Comparison of ENCODE assay signal across 8 mouse cellular contexts in genomic region chr2:156313153-156313552, GRCm38 (mm10). TPM values are rescaled to one million over a fixed set of nuclear protein-coding genes. Genes with fewer than 3 reads are reported as not detected.
DNase-seq lines count a peak whose midpoint lies in the region; ATAC-seq and TF ChIP-seq lines count a peak whose summit lies in the region.

No protein-coding gene starts in this region.

- peak overlapping the region; percentile 93 for H3K4me3 ChIP-seq in lung, embryonic 14.5 days (ENCODE audit: low read depth, low read length)
- H3K4me3 ChIP-seq in hindbrain, embryonic 16.5 days (ENCODE audit: low read length), result peak overlapping the region; percentile 93
- H3K4me3 ChIP-seq in neural tube, embryonic 12.5 days, result peak overlapping the region; percentile 90

- peak; percentile 15 for DNase-seq in lung, embryonic 14.5 days
- no peak for DNase-seq in lung, adult 18-20 months
- peak; percentile 24 for DNase-seq in c-Kit-positive CD71-positive TER-119-positive erythroid progenitor cells, embryonic 14.5 days (ENCODE audit: low spot score)
- no peak for DNase-seq in embryo, embryonic 9.5 days (ENCODE audit: extremely low spot score)
- no peak for DNase-seq in gastrocnemius, postnatal 14 days
- DNase-seq in urinary bladder, postnatal 14 days (ENCODE audit: low spot score), result no peak

- no peaks in the 10 kb centered on the region for H3K9me3 ChIP-seq in lung, embryonic 14.5 days (ENCODE audit: low read depth, low read length)
- no peaks in the 10 kb centered on the region for H3K9me3 ChIP-seq in hindbrain, embryonic 16.5 days (ENCODE audit: control insufficient read depth, low read length)
- H3K9me3 ChIP-seq in neural tube, embryonic 12.5 days, result no peaks in the 10 kb centered on the region

- intact Hi-C loops in gastrocnemius, postnatal 14 days (cut with DNase I; ENCODE audit: low total_unique reads), result no loop called here

- H3K27ac ChIP-seq in lung, embryonic 14.5 days (ENCODE audit: low read depth), result no peak overlapping the region
- peak overlapping the region; percentile 98 for H3K27ac ChIP-seq in hindbrain, embryonic 16.5 days (ENCODE audit: low read depth, low read length)
- no peak overlapping the region for H3K27ac ChIP-seq in neural tube, embryonic 12.5 days

- TF ChIP-seq CTCF in lung, embryonic 14.5 days (IDR thresholded peaks at IDR 0.05; ENCODE audit: low read depth), result 0 out of 2 replicates have a peak, but pooled peaks have one; percentile 17

- peak overlapping the region; percentile 89 for H3K9ac ChIP-seq in lung, embryonic 14.5 days
- peak overlapping the region; percentile 96 for H3K9ac ChIP-seq in hindbrain, embryonic 16.5 days (ENCODE audit: low read depth, low read length)
- peak overlapping the region; percentile 94; the same call in 1 of the 2 replicates for H3K9ac ChIP-seq in neural tube, embryonic 12.5 days

- 53% methylated on average over 3 of the region's 3 CpGs for WGBS in lung, embryonic 14.5 days
- WGBS in hindbrain, embryonic 16.5 days, result 65% methylated on average over 3 of the region's 3 CpGs
- WGBS in neural tube, embryonic 12.5 days, result 55% methylated on average over 3 of the region's 3 CpGs

- ATAC-seq in lung, embryonic 14.5 days (ENCODE audit: insufficient read depth), result no peak
- ATAC-seq in hindbrain, embryonic 16.5 days, result no peak
- no peak for ATAC-seq in neural tube, embryonic 12.5 days (ENCODE audit: low FRiP score, low read depth)

- H3K4me1 ChIP-seq in lung, embryonic 14.5 days (ENCODE audit: insufficient read depth), result peaks cover 3% of the 10 kb centered on the region
- H3K4me1 ChIP-seq in hindbrain, embryonic 16.5 days (ENCODE audit: control insufficient read depth, insufficient read depth, low read depth, low read length), result peaks cover 13% of the 10 kb centered on the region
- H3K4me1 ChIP-seq in neural tube, embryonic 12.5 days, result peaks cover 5% of the 10 kb centered on the region

- H3K27me3 ChIP-seq in lung, embryonic 14.5 days (ENCODE audit: insufficient read depth, low read length), result no peaks in the 10 kb centered on the region
- H3K27me3 ChIP-seq in hindbrain, embryonic 16.5 days (replicated peaks; ENCODE audit: control insufficient read depth, insufficient read depth, low read length), result no peaks in the 10 kb centered on the region
- H3K27me3 ChIP-seq in neural tube, embryonic 12.5 days (replicated peaks), result no peaks in the 10 kb centered on the region

- 0 out of 2 replicates have a peak, but pooled peaks cover 11% of the 10 kb centered on the region for H3K36me3 ChIP-seq in lung, embryonic 14.5 days (ENCODE audit: insufficient read depth)
- peaks cover 3% of the 10 kb centered on the region; the same call in 1 of the 2 replicates for H3K36me3 ChIP-seq in hindbrain, embryonic 16.5 days (ENCODE audit: control insufficient read depth, insufficient read depth, low read length)
- peaks cover 7% of the 10 kb centered on the region; the same call in 1 of the 2 replicates for H3K36me3 ChIP-seq in neural tube, embryonic 12.5 days

- H3K4me2 ChIP-seq in lung, embryonic 14.5 days, result peak overlapping the region; percentile 87
- H3K4me2 ChIP-seq in hindbrain, embryonic 16.5 days (ENCODE audit: low read length), result peak overlapping the region; percentile 68
- H3K4me2 ChIP-seq in neural tube, embryonic 12.5 days (replicated peaks), result peak overlapping the region; percentile 77

RNA-seq across cellular contexts. Expression of gene Scand1, which starts 0.6 kb away (rescaled TPM):
- 61.0 and 66.3 TPM in 2 replicates for polyA plus RNA-seq in lung, embryonic 14.5 days (2014; fragmentation: Nextera tagmentation; extraction: Ambion mirVana)
- 77.3 and 84.0 TPM in 2 replicates for polyA plus RNA-seq in hindbrain, embryonic 16.5 days (2015; fragmentation: Nextera tagmentation; extraction: Ambion mirVana)
- polyA plus RNA-seq in neural tube, embryonic 12.5 days (2016; fragmentation: Nextera tagmentation; extraction: Ambion mirVana), result 117 and 122 TPM in 2 replicates
- total RNA-seq in gastrocnemius, postnatal 14 days (2021), result 10 to 100 TPM; 61.1 to 65.0 TPM

RNA-seq across cellular contexts. Expression of gene Cnbd2, which starts 1.1 kb away (rescaled TPM):
- 3.5 and 3.9 TPM in 2 replicates for polyA plus RNA-seq in lung, embryonic 14.5 days (2014; fragmentation: Nextera tagmentation; extraction: Ambion mirVana)
- polyA plus RNA-seq in hindbrain, embryonic 16.5 days (2015; fragmentation: Nextera tagmentation; extraction: Ambion mirVana), result 6.2 and 6.8 TPM in 2 replicates
- polyA plus RNA-seq in neural tube, embryonic 12.5 days (2016; fragmentation: Nextera tagmentation; extraction: Ambion mirVana), result 6.5 and 7.0 TPM in 2 replicates
- 1 to 10 TPM; 1.4 to 2.1 TPM for total RNA-seq in gastrocnemius, postnatal 14 days (2021)

Comparison
In these comparisons a context has a peak if more than half of its experiments do, and no peak if none do; other contexts are left out.
1. DNase-seq: peak in lung, embryonic 14.5 days (single experiment) and c-Kit-positive CD71-positive TER-119-positive erythroid progenitor cells, embryonic 14.5 days (single experiment); none in lung, adult 18-20 months (0 of 2), embryo, embryonic 9.5 days (single experiment), gastrocnemius, postnatal 14 days (single experiment) and urinary bladder, postnatal 14 days (single experiment).
2. Peak in every context shown above with its lines, with median percentiles within 50 percentile points of each other: H3K4me2 ChIP-seq, H3K4me3 ChIP-seq and H3K9ac ChIP-seq.